Mouse (Mus musculus): Measurements from ENCODE around the gene Mllt11.

Mllt11 gene

GRCm38 (mm10) chr3:95173256-95173949 lies 58.6 kb downstream of the Mllt11 start:
- DNase-seq (ENCODE audit: low read depth, low spot score): no peak

- no peak for DNase-seq (ENCODE audit: low read depth, low spot score)
Observed at GRCm38 (mm10) chr3:95172526-95173255, 59.3 kb downstream of the Mllt11 start.

GRCm38 (mm10) chr3:95171105-95171504 lies 60.9 kb downstream of the Mllt11 start:
- DNase-seq (ENCODE audit: low read depth, low spot score): no peak

DNA sequence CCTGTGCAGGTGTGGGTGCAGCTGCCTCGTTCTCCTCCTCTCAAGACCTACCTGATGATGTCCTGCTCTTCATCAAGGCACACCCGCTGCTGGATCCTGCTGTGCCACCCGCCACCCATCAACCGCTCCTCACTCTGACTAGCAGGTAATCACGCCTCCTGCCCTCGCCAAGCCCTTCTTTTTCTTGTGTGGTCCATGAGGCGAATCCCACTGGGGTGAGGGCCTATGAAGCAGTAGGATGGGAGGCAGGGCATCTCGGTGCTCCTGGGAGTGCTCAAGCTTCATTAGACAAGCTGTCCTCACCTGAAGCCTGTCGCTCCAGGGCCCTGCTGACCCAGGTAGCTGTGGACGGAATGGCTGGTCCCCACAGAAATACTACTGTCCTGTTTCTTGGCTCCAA lies 62.0 kb downstream of the Mllt11 start:
- DNase-seq (ENCODE audit: low read depth, low spot score): no peak
